Mouse (Mus musculus) limb, embryonic 13.5 days (tissue): ENCODE measurements around the gene Nlgn3. TPM values are rescaled to one million over a fixed set of nuclear protein-coding genes. Genes with fewer than 3 reads are reported as not detected.

Experiments
- ATAC-seq: fragments of 200-750 bp; cut with Nextera tagmentation; 2 replicates; pipeline ENCODE4 v1.8.0; 2017; ENCODE audit warnings: low read depth, moderate number of reproducible peaks, moderate TSS enrichment; ENCODE audit not compliant: low FRiP score
- H3K27ac ChIP-seq: fragments of 300-500 bp; sonication (generic); 2 replicates; pipeline ENCODE4 v1.5.1; 2015; ENCODE audit warnings: inconsistent platforms, mild to moderate bottlenecking, moderate library complexity
- H3K27me3 ChIP-seq: fragments of 300-500 bp; sonication (generic); 2 replicates; pipeline ENCODE4 v1.6.1; 2015; ENCODE audit warnings: mild to moderate bottlenecking, inconsistent platforms
- H3K36me3 ChIP-seq: fragments of 300-500 bp; sonication (generic); 2 replicates; pipeline ENCODE4 v1.6.1; 2015; ENCODE audit warnings: inconsistent platforms, mild to moderate bottlenecking, moderate library complexity
- H3K4me1 ChIP-seq: fragments of 300-500 bp; sonication (generic); 2 replicates; pipeline ENCODE4 v1.6.1; 2015; ENCODE audit warnings: inconsistent platforms
- H3K4me2 ChIP-seq: fragments of 300-500 bp; sonication (generic); replicated peaks from 2 replicates; pipeline ENCODE4 v1.6.1; 2015; ENCODE audit warnings: inconsistent platforms, mild to moderate bottlenecking, moderate library complexity
- H3K4me3 ChIP-seq: fragments of 300-500 bp; sonication (generic); 2 replicates; pipeline ENCODE4 v1.5.1; 2015; ENCODE audit warnings: moderate library complexity, mild to moderate bottlenecking, inconsistent platforms
- H3K9ac ChIP-seq: fragments of 300-500 bp; sonication (generic); 2 replicates; pipeline ENCODE4 v1.6.1; 2015; ENCODE audit warnings: mild to moderate bottlenecking, inconsistent platforms
- H3K9me3 ChIP-seq: fragments of 300-500 bp; sonication (generic); 2 replicates; pipeline ENCODE4 v1.6.1; 2016; ENCODE audit warnings: inconsistent platforms
- WGBS: fragments of 180-500 bp; shearing (Covaris S2); methylation state at CpG from one replicate; pipeline ENCODE4 v1.1.7; 2015; 5-methylcytosine and 5-hydroxymethylcytosine counted together
- polyA plus RNA-seq: library from polyadenylated mRNA; unstranded; fragments of >200 nt; fragmentation: Nextera tagmentation; extraction: Ambion mirVana; gene quantifications from 2 replicates; pipeline ENCODE4 v1.2.1, GENCODE M21; 2015

The Nlgn3 gene
- polyA plus RNA-seq: 17.8 and 19.9 TPM in 2 replicates

DNA sequence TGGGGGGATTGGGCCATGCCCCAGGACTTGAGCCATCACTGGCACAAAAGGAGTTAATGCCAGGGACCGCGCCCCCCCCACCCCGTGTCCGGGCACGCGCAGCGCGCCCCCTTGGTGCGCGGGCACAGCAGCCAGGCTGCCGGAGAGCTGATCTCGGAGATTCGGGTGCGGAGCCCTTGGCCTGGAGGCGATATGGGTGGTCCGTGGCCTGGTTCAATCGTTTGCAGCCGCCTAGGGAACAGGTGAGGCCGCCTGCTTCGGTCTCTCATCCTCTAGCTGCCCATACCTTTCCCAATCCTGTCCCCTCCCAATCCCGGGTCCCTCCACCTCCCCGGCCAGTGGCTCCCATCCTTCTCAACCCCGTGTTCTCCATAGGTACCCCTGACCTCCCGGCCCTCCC is at the start of gene Nlgn3:
Gene Nlgn3 (plus strand): TSS at position 114 of the 400 bp plus-strand sequence.
- H3K9ac ChIP-seq: peak within 1 kb of the TSS; percentile 68
- H3K4me3 ChIP-seq: peak within 1 kb of the TSS; percentile 49
- peaks cover 26% of the 10 kb centered on the region for H3K4me1 ChIP-seq
- 27% methylated on average over 12 of the region's 24 CpGs for WGBS
- peak within 1 kb of the TSS; percentile 72; the same call in 1 of the 2 replicates for H3K27ac ChIP-seq
- ATAC-seq: no peak; the same call in 1 of the 2 replicates
- no peaks in the 10 kb centered on the region for H3K9me3 ChIP-seq
- peaks cover 8% of the 10 kb centered on the region for H3K27me3 ChIP-seq
- H3K36me3 ChIP-seq: peaks cover 34% of the 10 kb centered on the region
- peak within 1 kb of the TSS; percentile 62 for H3K4me2 ChIP-seq

- peak; percentile 92 for ATAC-seq
- Histone ChIP-seq H3K4me2 (peak within 1 kb of the TSS; percentile 71), H3K27ac (peak within 1 kb of the TSS; percentile 78), H3K36me3 (peaks cover 11% of the 10 kb centered on the region), H3K9ac (peak within 1 kb of the TSS; percentile 73), H3K4me3 (peak within 1 kb of the TSS; percentile 62), H3K9me3 (no peaks in the 10 kb centered on the region), H3K4me1 (peaks cover 24% of the 10 kb centered on the region), H3K27me3 (no peaks in the 10 kb centered on the region)
- 19% methylated on average over 47 of the region's 47 CpGs for WGBS
Measured at GRCm38 (mm10) chrX:101253952-101254729, 44.8 kb upstream of the Nlgn3 start, which contains the start of gene Foxo4. Gene Foxo4, plus strand, starts transcription at chrX:101254528.

- H3K36me3 ChIP-seq: peaks cover 12% of the 10 kb centered on the region
- peak; percentile 25 for ATAC-seq
- no peaks in the 10 kb centered on the region for H3K27me3 ChIP-seq
- no peaks in the 10 kb centered on the region for H3K9me3 ChIP-seq
- 15% methylated on average over 24 of the region's 26 CpGs for WGBS
- peak overlapping the region; percentile 62 for H3K4me3 ChIP-seq
- peak overlapping the region; percentile 71 for H3K4me2 ChIP-seq
- peak overlapping the region; percentile 78 for H3K27ac ChIP-seq
- H3K9ac ChIP-seq: peak overlapping the region; percentile 73
- peaks cover 30% of the 10 kb centered on the region for H3K4me1 ChIP-seq
Measured at GRCm38 (mm10) chrX:101254740-101255139, 44.2 kb upstream of the Nlgn3 start.

- no peak overlapping the region for H3K27ac ChIP-seq
- H3K9ac ChIP-seq: peak overlapping the region; percentile 73; the same call in 1 of the 2 replicates
- peaks cover 39% of the 10 kb centered on the region for H3K4me1 ChIP-seq
- ATAC-seq: no peak
- no peaks in the 10 kb centered on the region for H3K9me3 ChIP-seq
- no peaks in the 10 kb centered on the region for H3K27me3 ChIP-seq
- peaks cover 12% of the 10 kb centered on the region for H3K36me3 ChIP-seq
- H3K4me2 ChIP-seq: peak overlapping the region; percentile 71
- H3K4me3 ChIP-seq: peak overlapping the region; percentile 62
- 77% methylated on average over 13 of the region's 13 CpGs for WGBS
Measured at GRCm38 (mm10) chrX:101256603-101257002, 42.4 kb upstream of the Nlgn3 start.

GRCm38 (mm10) chrX:101260441-101261325 is 38.3 kb upstream of the Nlgn3 start:
- Histone ChIP-seq H3K27ac (peak overlapping the region; percentile 87), H3K36me3 (peaks cover 12% of the 10 kb centered on the region), H3K4me3 (no peak overlapping the region), H3K9me3 (no peaks in the 10 kb centered on the region), H3K4me1 (peaks cover 42% of the 10 kb centered on the region), H3K9ac (no peak overlapping the region), H3K27me3 (no peaks in the 10 kb centered on the region; the same call in 1 of the 2 replicates), H3K4me2 (peak overlapping the region; percentile 28)
- WGBS: 19% methylated on average over 9 of the region's 13 CpGs
- peak; percentile 86 for ATAC-seq

GRCm38 (mm10) chrX:101263892-101264291 is 35.1 kb upstream of the Nlgn3 start, which contains the start of gene Gm614:
Gene Gm614, minus strand, starts transcription at chrX:101263992.
- Histone ChIP-seq H3K27ac (no peak within 1 kb of the TSS), H3K27me3 (peaks cover 10% of the 10 kb centered on the region; the same call in 1 of the 2 replicates)

DNA sequence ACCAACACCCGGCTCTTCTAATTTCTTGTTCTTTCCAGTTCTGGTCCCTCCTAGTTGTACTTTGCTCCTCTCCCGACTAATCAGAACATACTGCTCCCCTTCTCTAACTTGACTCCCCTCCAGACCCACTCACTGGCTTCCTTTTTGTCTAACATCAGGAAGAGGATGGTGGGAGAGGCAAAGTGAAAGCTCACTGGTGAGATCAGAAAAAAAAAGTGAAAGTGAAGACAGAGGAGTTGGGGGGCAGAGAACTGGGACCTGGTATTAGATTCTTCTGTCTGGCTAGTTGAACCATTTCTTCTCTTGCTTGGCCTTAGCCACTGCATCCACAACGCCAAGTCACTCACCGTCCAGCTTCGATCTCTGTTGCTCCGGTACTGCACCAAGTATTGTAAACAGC is 32.3 kb upstream of the Nlgn3 start:
- WGBS: 95% methylated on average over 6 of the region's 6 CpGs

More at GRCm38 (mm10) chrX:101263892-101264291, 35.1 kb upstream of the Nlgn3 start, which contains the start of gene Gm614:
- Histone ChIP-seq H3K4me2 (no peak within 1 kb of the TSS), H3K36me3 (peaks cover 4% of the 10 kb centered on the region; the same call in 1 of the 2 replicates), H3K4me3 (no peak within 1 kb of the TSS), H3K9me3 (no peaks in the 10 kb centered on the region), H3K9ac (no peak within 1 kb of the TSS), H3K4me1 (peaks cover 23% of the 10 kb centered on the region)
- 94% methylated on average over 1 of the region's 1 CpGs for WGBS
- no peak for ATAC-seq

DNA sequence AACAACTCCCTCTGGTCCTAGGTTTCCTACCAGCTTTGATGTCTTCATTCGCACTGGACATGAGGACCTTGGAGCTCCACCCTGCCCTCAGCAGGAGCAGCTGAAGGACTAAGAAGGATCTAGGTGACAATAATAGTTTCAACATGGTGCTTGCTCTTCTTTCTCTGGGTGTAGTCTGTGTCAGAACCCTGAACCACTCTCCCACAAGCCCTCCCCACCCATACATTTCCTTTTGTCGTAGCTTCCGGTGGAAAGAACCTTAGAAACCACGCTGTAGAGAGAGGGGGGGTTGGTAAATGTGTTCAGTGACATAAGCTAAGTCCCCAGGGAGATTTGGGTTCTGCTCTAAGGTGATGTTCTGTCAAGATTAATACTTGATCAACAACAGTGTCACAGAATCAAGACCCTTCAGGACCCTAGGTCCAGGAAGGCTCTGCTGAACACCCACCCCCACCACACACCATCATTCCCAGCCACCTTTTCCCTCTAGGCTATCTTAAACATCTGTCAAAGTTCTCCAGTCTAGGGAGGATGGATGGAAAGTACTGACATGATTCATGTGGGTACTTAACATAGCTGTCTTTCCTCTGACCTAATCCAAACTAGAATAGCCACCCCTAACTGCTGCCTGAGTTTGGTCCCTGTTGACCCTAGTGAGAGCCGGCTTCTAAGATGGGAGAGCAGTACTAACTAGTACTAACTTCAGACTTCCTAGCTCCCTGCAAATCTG is 30.8 kb upstream of the Nlgn3 start, which contains the start of gene Il2rg:
Gene Il2rg (minus strand): TSS at position 231 of the 730 bp plus-strand sequence.
- H3K9me3 ChIP-seq: no peaks in the 10 kb centered on the region
- H3K27me3 ChIP-seq: peaks cover 15% of the 10 kb centered on the region; the same call in 1 of the 2 replicates
- H3K4me2 ChIP-seq: no peak within 1 kb of the TSS
- no peak within 1 kb of the TSS for H3K9ac ChIP-seq
- ATAC-seq: no peak
- no peak within 1 kb of the TSS for H3K27ac ChIP-seq
- 51% methylated on average over 5 of the region's 5 CpGs for WGBS
- no peaks in the 10 kb centered on the region for H3K36me3 ChIP-seq
- no peak within 1 kb of the TSS for H3K4me3 ChIP-seq
- H3K4me1 ChIP-seq: 0 out of 2 replicates have a peak, but pooled peaks cover 2% of the 10 kb centered on the region

More for the DNA sequence above, 32.3 kb upstream of the Nlgn3 start:
- H3K27me3 ChIP-seq: peaks cover 10% of the 10 kb centered on the region; the same call in 1 of the 2 replicates
- no peaks in the 10 kb centered on the region for H3K36me3 ChIP-seq
- no peak for ATAC-seq
- H3K4me1 ChIP-seq: peaks cover 5% of the 10 kb centered on the region; the same call in 1 of the 2 replicates
- H3K4me3 ChIP-seq: no peak overlapping the region
- no peak overlapping the region for H3K27ac ChIP-seq
- H3K4me2 ChIP-seq: no peak overlapping the region
- H3K9ac ChIP-seq: no peak overlapping the region
- no peaks in the 10 kb centered on the region for H3K9me3 ChIP-seq

GRCm38 (mm10) chrX:101268755-101269124 is 30.2 kb upstream of the Nlgn3 start, which contains the start of gene Gm20489:
Gene Gm20489, minus strand, starts transcription at chrX:101269023.
- 44% methylated on average over 3 of the region's 3 CpGs for WGBS
- Histone ChIP-seq H3K9me3 (no peaks in the 10 kb centered on the region), H3K4me1 (peaks cover 2% of the 10 kb centered on the region; the same call in 1 of the 2 replicates), H3K9ac (no peak within 1 kb of the TSS), H3K27ac (no peak within 1 kb of the TSS), H3K27me3 (peaks cover 20% of the 10 kb centered on the region; the same call in 1 of the 2 replicates), H3K4me3 (no peak within 1 kb of the TSS), H3K4me2 (no peak within 1 kb of the TSS), H3K36me3 (no peaks in the 10 kb centered on the region)
- no peak for ATAC-seq

DNA sequence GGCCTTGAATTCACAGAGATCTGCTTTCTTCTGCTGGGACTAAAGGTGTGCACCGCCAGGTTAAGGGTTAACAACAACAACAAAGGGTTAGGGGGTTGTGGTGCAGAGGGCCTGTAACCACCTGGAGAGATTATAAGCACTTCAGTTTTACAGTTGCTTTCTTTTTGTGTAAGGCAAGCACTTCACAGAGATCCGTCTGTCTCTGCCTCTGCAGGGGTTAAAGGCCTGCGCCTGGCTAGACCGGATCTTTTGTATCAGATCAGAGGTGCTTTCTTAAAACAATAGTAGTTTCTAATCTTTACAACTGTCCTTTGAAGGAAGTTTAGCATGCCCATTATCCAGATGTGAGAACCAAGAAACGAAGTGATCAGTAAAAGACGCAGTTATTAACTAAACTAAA is 25.6 kb upstream of the Nlgn3 start:
- Histone ChIP-seq H3K4me2 (peak overlapping the region; percentile 52), H3K36me3 (peaks cover 13% of the 10 kb centered on the region), H3K27me3 (peaks cover 19% of the 10 kb centered on the region; the same call in 1 of the 2 replicates), H3K9me3 (no peaks in the 10 kb centered on the region), H3K4me1 (peaks cover 10% of the 10 kb centered on the region), H3K9ac (peak overlapping the region; percentile 73; the same call in 1 of the 2 replicates), H3K27ac (peak overlapping the region; percentile 44; the same call in 1 of the 2 replicates), H3K4me3 (peak overlapping the region; percentile 58)
- 0 out of 2 replicates have a peak, but pooled peaks have one; percentile 2 for ATAC-seq
- WGBS: 16% methylated on average over 6 of the region's 6 CpGs
